Mouse (Mus musculus): ENCODE measurements at regions not wholly inside any gene's neighbourhood (a gene's known extent, or its start where the extent isn't known, plus 50 kb on each side); places are given as distances from the start of the nearest gene placed in this dataset.

DNA sequence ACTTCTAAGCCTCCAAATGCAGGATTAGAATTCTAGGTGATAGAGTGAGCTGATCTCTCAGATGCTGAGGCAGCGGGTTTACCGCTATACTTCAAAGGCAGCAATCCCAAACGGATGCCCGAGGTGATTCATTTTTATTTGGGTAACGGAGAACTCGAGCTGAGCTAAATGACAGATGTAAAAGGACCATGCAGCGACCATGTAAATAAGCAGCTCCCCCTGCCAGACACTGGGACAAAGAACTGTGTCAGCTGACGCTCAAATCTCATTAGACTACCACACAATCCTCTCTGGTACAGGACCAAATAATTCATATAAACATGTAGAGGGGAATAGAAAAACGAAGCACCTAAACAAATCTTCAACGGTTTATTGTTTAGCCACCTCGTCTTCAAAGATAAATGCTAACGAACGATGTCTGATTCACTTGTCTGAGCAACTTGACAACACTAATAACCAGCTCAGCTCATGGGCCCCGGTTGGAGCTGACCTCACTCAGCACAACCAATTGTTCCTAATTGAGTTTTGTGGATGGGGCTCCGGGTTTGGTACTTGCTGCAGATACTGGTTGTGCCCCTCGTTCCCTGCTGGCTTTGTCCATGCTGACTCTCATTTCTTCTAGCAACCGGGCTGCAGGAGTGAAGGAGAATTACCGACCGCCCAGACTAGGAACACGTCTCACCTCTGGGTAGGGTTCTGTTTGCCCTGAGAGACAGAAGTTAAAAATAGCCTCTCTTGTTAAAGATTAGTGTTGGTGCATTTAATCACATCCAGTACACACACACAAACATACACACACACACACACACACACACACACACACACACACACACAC is 92.6 kb upstream of the Btg1 start:
- no peak for DNase-seq
- H3K79me2 ChIP-seq (replicated peaks; ENCODE audit: control insufficient read depth, insufficient read depth, low read length): no peaks in the 10 kb centered on the region
- H3K27me3 ChIP-seq (ENCODE audit: control insufficient read depth, insufficient read depth, low read length): no peaks in the 10 kb centered on the region
- 66% methylated on average over 20 of the region's 20 CpGs for WGBS
- H3K4me1 ChIP-seq (ENCODE audit: control insufficient read depth, insufficient read depth, low read length): no peaks in the 10 kb centered on the region
- H3K9ac ChIP-seq (ENCODE audit: low read depth, low read length): no peak overlapping the region
- TF ChIP-seq EP300 (IDR thresholded peaks at IDR 0.05; ENCODE audit: insufficient read depth, low read depth, low read length) (no peak), POLR2A (IDR thresholded peaks at IDR 0.05; ENCODE audit: insufficient read depth, low read depth, low read length) (no peak), CTCF (IDR thresholded peaks at IDR 0.05) (no peak)
- H3K36me3 ChIP-seq (ENCODE audit: control insufficient read depth, insufficient read depth, low read length): no peaks in the 10 kb centered on the region
- H3K27ac ChIP-seq: no peak overlapping the region
- H3K4me3 ChIP-seq: no peak overlapping the region
- intact Hi-C loops (cut with DNase I): no loop called here

DNA sequence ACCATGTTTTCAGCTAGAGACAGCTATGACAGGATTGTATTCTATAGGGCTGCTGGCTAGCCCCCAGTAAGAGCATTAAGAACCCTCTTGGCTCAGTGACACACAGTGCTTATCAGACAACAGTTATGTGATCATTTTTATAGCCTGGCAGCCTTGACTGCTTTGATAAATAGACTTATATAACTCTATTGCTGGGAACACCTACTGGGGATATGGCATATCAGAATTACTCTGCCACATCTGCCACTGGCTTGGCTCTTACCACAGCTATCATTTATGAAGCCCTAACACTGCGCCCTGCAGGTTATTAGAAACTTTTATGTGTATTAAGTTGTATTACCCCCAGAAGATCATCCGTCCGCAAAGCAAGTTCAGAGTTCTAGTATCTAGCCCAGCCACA is 88.9 kb upstream of the Btg1 start:
- no peaks in the 10 kb centered on the region for H3K27me3 ChIP-seq (ENCODE audit: control insufficient read depth, insufficient read depth, low read length)
- WGBS: 92% methylated on average over 3 of the region's 3 CpGs
- H3K4me3 ChIP-seq: no peak overlapping the region
- no peak for DNase-seq
- no peak for TF ChIP-seq CTCF (IDR thresholded peaks at IDR 0.05)
- no peak for TF ChIP-seq EP300 (IDR thresholded peaks at IDR 0.05; ENCODE audit: insufficient read depth, low read depth, low read length)
- TF ChIP-seq POLR2A (IDR thresholded peaks at IDR 0.05; ENCODE audit: insufficient read depth, low read depth, low read length): no peak
- no peak overlapping the region for H3K27ac ChIP-seq
- no peaks in the 10 kb centered on the region for H3K4me1 ChIP-seq (ENCODE audit: control insufficient read depth, insufficient read depth, low read length)
- H3K79me2 ChIP-seq (replicated peaks; ENCODE audit: control insufficient read depth, insufficient read depth, low read length): no peaks in the 10 kb centered on the region
- no peak overlapping the region for H3K9ac ChIP-seq (ENCODE audit: low read depth, low read length)
- H3K36me3 ChIP-seq (ENCODE audit: control insufficient read depth, insufficient read depth, low read length): no peaks in the 10 kb centered on the region
- intact Hi-C loops (cut with DNase I): no loop called here

DNA sequence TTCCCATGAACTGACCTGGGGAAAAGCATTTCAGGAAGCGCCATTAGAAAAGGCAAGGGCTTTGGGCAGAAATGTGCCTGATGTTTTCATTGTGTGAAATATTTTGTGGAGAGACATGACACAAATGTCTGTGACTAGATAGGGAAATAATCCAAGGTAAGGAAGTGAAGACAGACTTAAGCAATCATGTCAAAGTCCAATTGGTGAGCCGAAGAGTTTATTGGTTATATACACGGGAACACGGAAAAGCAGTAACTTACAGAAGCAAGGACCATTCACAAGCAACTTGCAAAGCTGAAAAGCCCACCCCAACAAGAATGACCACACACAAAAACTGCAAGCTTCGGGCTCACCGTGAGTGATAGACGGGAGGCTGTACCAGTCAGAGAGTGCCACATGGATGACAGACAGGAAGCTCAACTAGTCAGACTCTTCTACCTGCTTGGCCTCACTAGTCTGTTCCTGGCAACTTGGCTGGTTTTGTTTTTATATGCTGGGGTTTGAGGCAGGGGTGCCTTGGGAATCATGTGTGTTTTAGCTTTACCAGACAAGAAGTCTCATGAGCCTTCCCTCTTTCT is 82.2 kb upstream of the Btg1 start:
- Histone ChIP-seq H3K4me1 (ENCODE audit: control insufficient read depth, insufficient read depth, low read length) (no peaks in the 10 kb centered on the region), H3K27ac (no peak overlapping the region), H3K4me3 (no peak overlapping the region), H3K36me3 (ENCODE audit: control insufficient read depth, insufficient read depth, low read length) (no peaks in the 10 kb centered on the region), H3K27me3 (ENCODE audit: control insufficient read depth, insufficient read depth, low read length) (no peaks in the 10 kb centered on the region), H3K79me2 (replicated peaks; ENCODE audit: control insufficient read depth, insufficient read depth, low read length) (no peaks in the 10 kb centered on the region), H3K9ac (ENCODE audit: low read depth, low read length) (no peak overlapping the region)
- TF ChIP-seq EP300 (IDR thresholded peaks at IDR 0.05; ENCODE audit: insufficient read depth, low read depth, low read length) (no peak), CTCF (IDR thresholded peaks at IDR 0.05) (no peak), POLR2A (IDR thresholded peaks at IDR 0.05; ENCODE audit: insufficient read depth, low read depth, low read length) (no peak)
- no peak for DNase-seq
- intact Hi-C loops (cut with DNase I): no loop called here
- WGBS: 95% methylated on average over 7 of the region's 7 CpGs

DNA sequence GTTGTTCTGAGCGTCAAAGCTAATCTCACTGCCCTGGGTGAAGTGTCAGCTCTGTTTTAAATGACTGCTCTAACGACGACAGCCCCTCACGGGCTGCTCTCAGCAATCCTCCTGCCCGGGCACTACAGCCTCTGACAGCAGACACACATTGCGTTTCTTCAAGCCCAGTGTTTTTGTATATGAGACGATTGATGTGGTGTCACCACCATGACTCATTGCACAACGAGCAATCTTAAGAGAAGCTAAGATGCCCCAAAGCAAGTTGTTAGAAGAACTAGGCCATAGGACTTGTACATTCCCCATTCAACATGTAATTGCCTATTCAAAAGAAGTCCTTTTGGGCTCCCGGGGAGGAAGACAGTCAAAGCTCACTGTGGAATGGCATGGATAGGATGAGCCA is 81.3 kb upstream of the Btg1 start:
- Histone ChIP-seq H3K4me1 (ENCODE audit: control insufficient read depth, insufficient read depth, low read length) (no peaks in the 10 kb centered on the region), H3K9ac (ENCODE audit: low read depth, low read length) (no peak overlapping the region), H3K4me3 (no peak overlapping the region), H3K27ac (no peak overlapping the region), H3K36me3 (ENCODE audit: control insufficient read depth, insufficient read depth, low read length) (no peaks in the 10 kb centered on the region), H3K79me2 (replicated peaks; ENCODE audit: control insufficient read depth, insufficient read depth, low read length) (no peaks in the 10 kb centered on the region), H3K27me3 (ENCODE audit: control insufficient read depth, insufficient read depth, low read length) (no peaks in the 10 kb centered on the region)
- TF ChIP-seq CTCF (IDR thresholded peaks at IDR 0.05): no peak
- no peak for TF ChIP-seq POLR2A (IDR thresholded peaks at IDR 0.05; ENCODE audit: insufficient read depth, low read depth, low read length)
- no peak for TF ChIP-seq EP300 (IDR thresholded peaks at IDR 0.05; ENCODE audit: insufficient read depth, low read depth, low read length)
- intact Hi-C loops (cut with DNase I): no loop called here
- no peak for DNase-seq
- 60% methylated on average over 9 of the region's 9 CpGs for whole genome bisulfite sequencing

- Histone ChIP-seq H3K79me2 (replicated peaks; ENCODE audit: control insufficient read depth, insufficient read depth, low read length) (no peaks in the 10 kb centered on the region), H3K27me3 (ENCODE audit: control insufficient read depth, insufficient read depth, low read length) (no peaks in the 10 kb centered on the region), H3K4me3 (no peak overlapping the region), H3K36me3 (ENCODE audit: control insufficient read depth, insufficient read depth, low read length) (no peaks in the 10 kb centered on the region), H3K4me1 (ENCODE audit: control insufficient read depth, insufficient read depth, low read length) (no peaks in the 10 kb centered on the region), H3K9ac (ENCODE audit: low read depth, low read length) (no peak overlapping the region), H3K27ac (no peak overlapping the region)
- intact Hi-C loops (cut with DNase I): no loop called here
- DNase-seq: no peak
- 98% methylated on average over 2 of the region's 2 CpGs for WGBS
- TF ChIP-seq POLR2A (IDR thresholded peaks at IDR 0.05; ENCODE audit: insufficient read depth, low read depth, low read length): no peak
- no peak for TF ChIP-seq CTCF (IDR thresholded peaks at IDR 0.05)
- TF ChIP-seq EP300 (IDR thresholded peaks at IDR 0.05; ENCODE audit: insufficient read depth, low read depth, low read length): no peak
Observed at GRCm38 (mm10) chr10:96540828-96541227, 76.0 kb upstream of the Btg1 start.

GRCm38 (mm10) chr10:96545312-96545711 is 71.5 kb upstream of the Btg1 start:
- Histone ChIP-seq H3K4me1 (ENCODE audit: control insufficient read depth, insufficient read depth, low read length) (no peaks in the 10 kb centered on the region; the same call in 1 of the 2 replicates), H3K79me2 (replicated peaks; ENCODE audit: control insufficient read depth, insufficient read depth, low read length) (no peaks in the 10 kb centered on the region), H3K36me3 (ENCODE audit: control insufficient read depth, insufficient read depth, low read length) (no peaks in the 10 kb centered on the region), H3K4me3 (no peak overlapping the region), H3K27ac (no peak overlapping the region), H3K9ac (ENCODE audit: low read depth, low read length) (no peak overlapping the region), H3K27me3 (ENCODE audit: control insufficient read depth, insufficient read depth, low read length) (no peaks in the 10 kb centered on the region)
- no peak for DNase-seq
- intact Hi-C loops (cut with DNase I): no loop called here
- no peak for TF ChIP-seq CTCF (IDR thresholded peaks at IDR 0.05)
- no peak for TF ChIP-seq POLR2A (IDR thresholded peaks at IDR 0.05; ENCODE audit: insufficient read depth, low read depth, low read length)
- TF ChIP-seq EP300 (IDR thresholded peaks at IDR 0.05; ENCODE audit: insufficient read depth, low read depth, low read length): no peak
- 90% methylated on average over 6 of the region's 6 CpGs for WGBS

Data from heart, adult 2 months (tissue).